Mouse (Mus musculus): Measurements from ENCODE around the gene Olfr492.

DNA sequence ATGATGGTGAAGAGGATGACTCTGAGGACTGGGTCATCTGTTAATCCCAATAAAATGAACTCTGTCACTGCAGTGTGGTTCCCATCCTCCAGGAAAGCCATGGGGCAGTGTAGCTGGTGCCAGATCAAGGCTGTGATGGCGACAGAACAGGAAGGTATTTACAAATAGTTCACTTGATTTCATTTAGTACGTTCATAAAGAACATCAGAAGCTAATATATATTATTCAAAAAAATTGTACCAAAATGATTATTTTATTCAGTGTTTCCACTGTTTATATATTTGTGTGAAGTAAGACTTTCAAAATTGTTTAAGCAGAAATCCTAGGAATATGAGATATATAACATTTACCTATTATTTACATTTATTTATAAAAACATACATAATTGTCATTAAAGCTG, at the start of gene Olfr492:
- TF ChIP-seq ZC3H11A (IDR thresholded peaks at IDR 0.05; ENCODE audit: borderline replicate concordance, low read depth, low read length) (no peak), CHD2 (IDR thresholded peaks at IDR 0.05; ENCODE audit: low read depth, low read length) (no peak), HCFC1 (IDR thresholded peaks at IDR 0.05; ENCODE audit: borderline replicate concordance, insufficient read depth, low read length) (no peak), MAFK (IDR thresholded peaks at IDR 0.05; ENCODE audit: insufficient read depth, low read depth, low read length) (no peak), ZNF384 (IDR thresholded peaks at IDR 0.05; ENCODE audit: low read depth, low read length) (no peak)
